Mouse (Mus musculus) CH12.LX (cell line): Measurements from ENCODE around the gene Ramp1. TPM values are rescaled to one million over a fixed set of nuclear protein-coding genes. Genes with fewer than 3 reads are reported as not detected.

Source experiments
- DNase-seq: peaks from one replicate; pipeline ENCODE4 v3.0.0-alpha.2; 2013; ENCODE audit errors: extremely low read depth
- H3K27ac ChIP-seq: 2 replicates; pipeline ENCODE4 v1.5.1; 2012; ENCODE audit warnings: low read depth, mild to moderate bottlenecking, control low read depth, moderate library complexity; ENCODE audit not compliant: insufficient read depth
- H3K27me3 ChIP-seq: replicated peaks from 2 replicates; pipeline ENCODE3; 2012; ENCODE audit warnings: inconsistent platforms
- H3K36me3 ChIP-seq, 2 experiments: replicated peaks in 1 of 2; 2 replicates each; pipeline versions ENCODE3 to v1.6.1; 2012; ENCODE audit warnings: inconsistent platforms in 1 of 2, low read length in 1 of 2, mild to moderate bottlenecking in 1 of 2, mixed read lengths in 1 of 2, moderate library complexity in 1 of 2; ENCODE audit not compliant: control insufficient read depth in 1 of 2, insufficient read depth in 1 of 2
- H3K4me1 ChIP-seq, 2 experiments: 2 replicates each; pipeline ENCODE4 v1.6.1; 2012; ENCODE audit warnings: inconsistent platforms in 1 of 2, moderate library complexity in 1 of 2; ENCODE audit not compliant: insufficient read depth in 2 of 2, control insufficient read depth in 1 of 2
- H3K4me2 ChIP-seq: 2 replicates; pipeline ENCODE4 v1.6.1; 2012; ENCODE audit warnings: low read depth, mild to moderate bottlenecking, control low read depth; ENCODE audit not compliant: poor library complexity, insufficient read depth, severe bottlenecking
- H3K4me3 ChIP-seq, 3 experiments: fragments of 150-350 bp in 1 of 3; sonication (generic) in 1 of 3; replicated peaks in 1 of 3; 2 replicates each; pipeline versions ENCODE3 to v1.5.1; 2011 to 2012; ENCODE audit warnings: low read depth in 2 of 3, low read length in 2 of 3, mild to moderate bottlenecking in 2 of 3, moderate library complexity in 2 of 3, control low read depth in 1 of 3, improper control_type of control experiment in 1 of 3, inconsistent platforms in 1 of 3, mixed read lengths in 1 of 3; ENCODE audit not compliant: poor library complexity in 1 of 3
- H3K79me2 ChIP-seq: replicated peaks from 2 replicates; pipeline ENCODE4 v1.6.1; 2012; ENCODE audit warnings: mild to moderate bottlenecking, moderate library complexity; ENCODE audit not compliant: control insufficient read depth, poor library complexity, insufficient read depth, severe bottlenecking; ENCODE audit errors: extremely low read depth
- H3K9ac ChIP-seq: 2 replicates; pipeline ENCODE4 v1.6.1; 2012; ENCODE audit warnings: low read depth, mild to moderate bottlenecking, control low read depth, moderate library complexity; ENCODE audit not compliant: insufficient read depth
- H3K9me3 ChIP-seq: replicated peaks from 2 replicates; pipeline ENCODE3; 2012; ENCODE audit warnings: low read length, inconsistent platforms, mixed read lengths
- BHLHE40 ChIP-seq: IDR thresholded peaks from 2 replicates; pipeline ENCODE4 v1.6.1; 2011; ENCODE audit warnings: mild to moderate bottlenecking, low read depth, low read length, improper control_type of control experiment
- CHD2 ChIP-seq: IDR thresholded peaks from 2 replicates; pipeline ENCODE4 v1.6.1; 2011; ENCODE audit warnings: low read length, improper control_type of control experiment
- CTCF ChIP-seq, 2 experiments: IDR thresholded peaks in 1 of 2; conservative IDR thresholded peaks in 1 of 2; 2 replicates each; pipeline ENCODE4 v1.5.1; 2011 to 2012; ENCODE audit warnings: low read depth in 2 of 2, low read length in 2 of 2, improper control_type of control experiment in 1 of 2, inconsistent platforms in 1 of 2, mild to moderate bottlenecking in 1 of 2, moderate library complexity in 1 of 2
- ELF1 ChIP-seq: IDR thresholded peaks from 2 replicates; pipeline ENCODE4 v1.6.1; 2014; ENCODE audit warnings: low read depth, mild to moderate bottlenecking, inconsistent platforms, low read length, improper control_type of control experiment
- EP300 ChIP-seq: IDR thresholded peaks from 2 replicates; pipeline ENCODE4 v1.6.1; 2011; ENCODE audit warnings: low read length, improper control_type of control experiment
- ETS1 ChIP-seq: conservative IDR thresholded peaks from 2 replicates; pipeline ENCODE4 v1.6.1; 2012; ENCODE audit warnings: low read depth, mild to moderate bottlenecking, inconsistent platforms, low read length, improper control_type of control experiment, moderate library complexity
- IRF4 ChIP-seq: IDR thresholded peaks from 2 replicates; pipeline ENCODE4 v1.6.1; 2014; ENCODE audit warnings: low read depth, mild to moderate bottlenecking, inconsistent platforms, low read length, improper control_type of control experiment
- JUN ChIP-seq: IDR thresholded peaks from 2 replicates; pipeline ENCODE4 v1.6.1; 2011; ENCODE audit warnings: low read depth, mild to moderate bottlenecking, low read length, improper control_type of control experiment, moderate library complexity; ENCODE audit not compliant: insufficient read depth
- JUND ChIP-seq: conservative IDR thresholded peaks from 2 replicates; pipeline ENCODE4 v1.6.1; 2011; ENCODE audit warnings: low read depth, low read length, improper control_type of control experiment
- MAFK ChIP-seq: IDR thresholded peaks from 2 replicates; pipeline ENCODE4 v1.6.1; 2011; ENCODE audit warnings: low read length, improper control_type of control experiment; ENCODE audit not compliant: insufficient replicate concordance
- MAZ ChIP-seq: IDR thresholded peaks from 2 replicates; pipeline ENCODE4 v1.6.1; 2012; ENCODE audit warnings: low read depth, mild to moderate bottlenecking, inconsistent platforms, low read length, improper control_type of control experiment, moderate library complexity
- MEF2A ChIP-seq: IDR thresholded peaks from 2 replicates; pipeline ENCODE4 v1.6.1; 2014; ENCODE audit warnings: low read depth, mild to moderate bottlenecking, inconsistent platforms, low read length, improper control_type of control experiment, borderline replicate concordance
- MXI1 ChIP-seq: IDR thresholded peaks from 2 replicates; pipeline ENCODE4 v1.6.1; 2011; ENCODE audit warnings: mild to moderate bottlenecking, low read depth, low read length, improper control_type of control experiment
- MYC ChIP-seq: IDR thresholded peaks from 2 replicates; pipeline ENCODE4 v1.6.1; 2011; ENCODE audit warnings: low read depth, mild to moderate bottlenecking, improper control_type of control experiment, low read length
- NELFE ChIP-seq: IDR thresholded peaks from 2 replicates; pipeline ENCODE4 v1.6.1; 2011; ENCODE audit warnings: low read depth, low read length, improper control_type of control experiment
- POLR2A ChIP-seq: IDR thresholded peaks from 2 replicates; pipeline ENCODE4 v1.6.1; 2011; ENCODE audit warnings: low read depth, mild to moderate bottlenecking, improper control_type of control experiment, low read length
- RAD21 ChIP-seq: IDR thresholded peaks from 2 replicates; pipeline ENCODE4 v1.6.1; 2011; ENCODE audit warnings: low read depth, mild to moderate bottlenecking, low read length, improper control_type of control experiment, moderate library complexity
- RCOR1 ChIP-seq: conservative IDR thresholded peaks from 2 replicates; pipeline ENCODE4 v1.6.1; 2012; ENCODE audit warnings: low read depth, mild to moderate bottlenecking, inconsistent platforms, low read length, improper control_type of control experiment
- SIN3A ChIP-seq: IDR thresholded peaks from 2 replicates; pipeline ENCODE4 v1.6.1; 2012; ENCODE audit warnings: low read length, improper control_type of control experiment, inconsistent platforms
- SMC3 ChIP-seq: IDR thresholded peaks from 2 replicates; pipeline ENCODE4 v1.6.1; 2011; ENCODE audit warnings: low read depth, low read length, improper control_type of control experiment
- TBP ChIP-seq: conservative IDR thresholded peaks from 2 replicates; pipeline ENCODE4 v1.6.1; 2011; ENCODE audit warnings: low read depth, low read length, improper control_type of control experiment
- TCF12 ChIP-seq: IDR thresholded peaks from 2 replicates; pipeline ENCODE4 v1.6.1; 2014; ENCODE audit warnings: low read depth, mild to moderate bottlenecking, inconsistent platforms, low read length, improper control_type of control experiment
- UBTF ChIP-seq: IDR thresholded peaks from 2 replicates; pipeline ENCODE4 v1.6.1; 2012; ENCODE audit warnings: low read depth, mild to moderate bottlenecking, inconsistent platforms, low read length, improper control_type of control experiment, moderate library complexity
- USF1 ChIP-seq: IDR thresholded peaks from 2 replicates; pipeline ENCODE4 v1.6.1; 2014; ENCODE audit warnings: low read depth, mild to moderate bottlenecking, inconsistent platforms, low read length, improper control_type of control experiment
- ZC3H11A ChIP-seq: IDR thresholded peaks from 2 replicates; pipeline ENCODE4 v1.6.1; 2012; ENCODE audit warnings: low read depth, mild to moderate bottlenecking, inconsistent platforms, low read length, improper control_type of control experiment
- ZKSCAN1 ChIP-seq: IDR thresholded peaks from 2 replicates; pipeline ENCODE4 v1.6.1; 2012; ENCODE audit warnings: low read depth, inconsistent platforms, low read length, improper control_type of control experiment, borderline replicate concordance
- ZNF384 ChIP-seq: IDR thresholded peaks from 2 replicates; pipeline ENCODE4 v1.6.1; 2012; ENCODE audit warnings: low read depth, low read length, improper control_type of control experiment, inconsistent platforms
- dilution Hi-C: fragments of 300-500 bp; cut with MboI; formaldehyde crosslinking; loops from 2 replicates; pipeline ENCODE4 v1.14.3; 2020; ENCODE audit warnings: low sequenced_read_pairs; ENCODE audit not compliant: extremely low pct_unique_long_range_greater_than_20kb, extremely low pct_ligation_motif_present
- in situ Hi-C: fragments of 300-500 bp; cut with MboI; formaldehyde crosslinking; loops from 3 replicates; pipeline ENCODE4 v1.14.3; 2019; ENCODE audit warnings: low sequenced_read_pairs, low pct_ligation_motif_present, low pct_unique_long_range_greater_than_20kb, mixed read lengths
- polyA plus RNA-seq: library from polyadenylated mRNA; unstranded; fragments of >175 nt; gene quantifications from 2 replicates; pipeline ENCODE4 v1.2.1, GENCODE M21; 2012; ENCODE audit warnings: low read depth; ENCODE audit not compliant: insufficient read length
- total RNA-seq, 2 experiments: library from RNA; depleted of rRNA; stranded (reverse); fragments of 300-350 nt in 1 of 2; fragments of >200 nt in 1 of 2; gene quantifications; 2 replicates each; pipeline ENCODE4 v1.2.3; 2012 to 2014

The Ramp1 gene
- total and polyA plus RNA-seq, 3 experiments, result not detected

DNA sequence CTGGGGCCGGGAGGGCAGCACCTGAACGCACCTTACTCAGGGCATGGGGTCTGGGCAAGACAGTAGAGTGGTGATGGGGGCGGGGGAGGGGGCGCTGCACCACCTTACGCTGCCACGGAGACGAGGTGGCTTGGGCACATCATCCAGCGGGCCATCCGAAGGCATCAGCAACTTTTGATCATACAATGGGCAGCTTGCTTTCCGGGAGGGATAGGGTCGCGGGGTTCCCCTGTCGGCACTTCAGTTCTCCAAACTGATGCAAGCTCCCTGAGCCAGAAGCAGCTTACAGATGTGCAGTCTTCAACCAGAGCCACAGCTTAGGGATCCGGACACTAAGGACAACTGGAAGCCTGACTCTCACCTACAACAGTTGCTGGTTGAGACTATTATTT, 548 bp downstream of the Ramp1 start:
- in situ Hi-C loops, result loop anchor here (5.0 to 10.0 kb wide), 2 partner anchors 37 to 65 kb away; no protein-coding TSS in a partner anchor
- Histone ChIP-seq H3K4me1 (no peaks in the 10 kb centered on the region; a peak in 1 of 4 replicates), H3K4me3 (no peak overlapping the region), H3K79me2 (no peaks in the 10 kb centered on the region), H3K27ac (no peak overlapping the region), H3K9me3 (no peaks in the 10 kb centered on the region), H3K27me3 (peaks cover 2% of the 10 kb centered on the region), H3K9ac (no peak overlapping the region), H3K36me3 (no peaks in the 10 kb centered on the region), H3K4me2 (no peak overlapping the region)
- TF ChIP-seq CHD2, result no peak
- no peak for TF ChIP-seq MAZ
- TF ChIP-seq RCOR1, result no peak
- TF ChIP-seq TBP, result no peak
- TF ChIP-seq UBTF, result no peak
- no peak for TF ChIP-seq IRF4
- no peak for TF ChIP-seq MEF2A
- TF ChIP-seq SMC3, result no peak
- no peak for TF ChIP-seq MAFK
- no peak for TF ChIP-seq RAD21
- TF ChIP-seq ELF1, result no peak
- no peak for TF ChIP-seq JUND
- TF ChIP-seq TCF12, result no peak
- no peak for TF ChIP-seq NELFE
- TF ChIP-seq MXI1, result no peak
- TF ChIP-seq EP300, result no peak
- TF ChIP-seq ZKSCAN1, result no peak
- TF ChIP-seq POLR2A, result no peak
- TF ChIP-seq BHLHE40, result no peak
- DNase-seq, result no peak
- dilution Hi-C loops, result no loop called here

DNA sequence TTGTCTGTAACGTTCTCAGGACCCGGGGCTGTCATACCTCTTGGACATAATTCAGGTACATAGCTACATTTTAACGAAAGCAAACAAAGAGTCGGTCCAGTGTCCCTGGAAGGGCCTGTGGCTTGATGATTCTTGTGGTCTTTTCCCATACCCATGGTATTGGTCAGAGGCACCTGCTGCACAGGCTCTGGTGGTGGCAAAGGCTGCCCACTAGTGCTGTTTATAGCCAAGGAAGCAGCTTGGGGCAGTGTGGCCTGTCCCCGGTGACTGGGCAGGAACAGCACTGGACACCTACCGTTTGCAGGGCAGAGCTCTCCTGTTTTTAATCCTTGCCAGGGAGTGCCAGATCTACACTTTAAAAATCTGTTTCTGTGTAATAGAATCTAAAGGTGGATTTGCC, 1.1 kb downstream of the Ramp1 start:
- H3K36me3 ChIP-seq, result no peaks in the 10 kb centered on the region
- peaks cover 2% of the 10 kb centered on the region for H3K27me3 ChIP-seq
- no peak for TF ChIP-seq IRF4
- no peak for TF ChIP-seq ETS1
- no peak for TF ChIP-seq ZC3H11A
- TF ChIP-seq UBTF, result no peak
- no peak for TF ChIP-seq JUN
- no peak for TF ChIP-seq SIN3A
- no peak for TF ChIP-seq MAZ
- no peak for TF ChIP-seq MXI1
- TF ChIP-seq MYC, result no peak
- TF ChIP-seq USF1, result no peak
- TF ChIP-seq BHLHE40, result no peak
- no peak for TF ChIP-seq CTCF (conservative IDR thresholded peaks at IDR 0.05 in 1 of 2, IDR thresholded peaks at IDR 0.05 in 1 of 2; ENCODE audit: low read depth in 2 of 2, low read length in 2 of 2)
- no peak for TF ChIP-seq TCF12
- no peak for TF ChIP-seq POLR2A
- TF ChIP-seq MAFK, result no peak
- no peak for TF ChIP-seq ZNF384
- H3K9me3 ChIP-seq, result no peaks in the 10 kb centered on the region
- H3K9ac ChIP-seq, result no peak overlapping the region
- H3K79me2 ChIP-seq, result no peaks in the 10 kb centered on the region
- H3K4me2 ChIP-seq, result no peak overlapping the region
- no peaks in the 10 kb centered on the region; a peak in 1 of 4 replicates for H3K4me1 ChIP-seq
- no peak overlapping the region for H3K4me3 ChIP-seq
- no peak overlapping the region for H3K27ac ChIP-seq
- no peak for DNase-seq
- in situ Hi-C loops, result loop anchor here (5.0 to 10.0 kb wide), 2 partner anchors 37 to 64 kb away; no protein-coding TSS in a partner anchor
- dilution Hi-C loops, result no loop called here
